Mouse (Mus musculus) kidney, adult 2 months (tissue): ENCODE data around the gene Cldn20.

Experiments
- CTCF ChIP-seq: fragments of 200-500 bp; conservative IDR thresholded peaks from 2 replicates; pipeline ENCODE4 v1.5.1; 2011; ENCODE audit warnings: low read depth, mild to moderate bottlenecking, control low read depth, low read length, moderate library complexity, mixed read lengths; ENCODE audit not compliant: insufficient read depth, insufficient read length
- POLR2A ChIP-seq: fragments of 200-500 bp; IDR thresholded peaks from one replicate; pipeline ENCODE4 v1.6.1; 2011; ENCODE audit warnings: low read depth, low read length, control low read depth

DNA sequence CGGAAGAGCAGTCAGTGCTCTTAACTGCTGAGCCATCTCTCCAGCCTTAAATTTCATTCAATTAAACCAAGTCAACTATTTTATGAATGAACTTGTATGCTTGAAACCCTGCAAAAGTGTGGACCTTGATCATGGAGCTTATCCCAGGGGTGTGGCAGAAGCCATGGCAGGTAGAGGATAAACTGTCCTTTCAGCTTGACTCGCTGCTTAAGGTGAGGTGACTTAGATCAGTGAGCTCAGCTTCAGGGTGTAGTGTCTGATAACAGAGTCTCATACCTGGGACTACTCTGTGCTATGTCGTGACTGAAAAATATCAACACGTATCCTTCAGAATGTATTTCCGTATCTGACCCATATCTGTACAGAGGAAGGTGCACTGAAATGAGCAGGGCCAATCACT, 12.0 kb upstream of the Cldn20 start:
- no peak for TF ChIP-seq CTCF
- TF ChIP-seq POLR2A = no peak
